Mouse (Mus musculus): ENCODE results near the gene Uggt2. TPM values are rescaled to one million over a fixed set of nuclear protein-coding genes. Genes with fewer than 3 reads are reported as not detected.

Gene Uggt2
- 0.55 and 0.84 TPM in 2 replicates for polyA plus RNA-seq (2012; rRNA removed)

DNA sequence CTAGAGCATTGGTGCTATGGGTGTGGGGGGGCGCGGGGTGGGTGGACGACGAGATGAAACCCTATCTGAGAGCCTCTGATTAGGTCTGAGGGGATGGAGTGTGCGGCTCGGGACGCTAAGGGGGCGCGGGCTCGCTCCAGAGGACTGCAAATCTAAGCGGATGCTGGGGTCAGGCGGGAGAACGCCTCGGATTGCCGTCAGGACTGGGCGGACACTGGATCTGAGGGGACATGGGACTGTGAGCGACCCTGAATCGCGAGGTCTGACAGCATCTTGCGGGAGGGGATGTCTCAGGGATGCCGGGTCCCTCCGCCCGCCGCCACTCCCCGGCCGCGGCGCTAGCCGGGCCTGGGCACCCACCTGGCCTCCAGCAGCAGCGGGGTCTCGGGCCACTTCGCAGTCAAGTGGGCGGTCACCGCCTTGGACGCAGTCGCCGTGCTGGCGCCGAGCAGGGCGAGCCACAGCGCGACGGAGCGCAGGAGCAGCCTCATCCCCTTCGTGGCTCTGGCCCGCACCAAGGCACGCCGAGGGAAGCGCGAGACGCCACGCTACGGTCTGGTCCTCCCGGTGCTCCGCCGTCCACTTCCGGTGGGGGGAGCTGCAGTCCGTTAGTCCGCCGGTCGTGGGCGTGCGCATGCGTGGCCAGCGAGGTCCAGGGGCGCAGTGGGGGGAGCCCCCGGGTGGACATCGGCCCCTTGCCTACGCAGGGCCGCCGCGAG, at the start of gene Uggt2:
TSS of gene Uggt2 (minus strand) at position 580 of the 719 bp plus-strand sequence.
- TF ChIP-seq CTCF (IDR thresholded peaks at IDR 0.05; ENCODE audit: borderline replicate concordance, control insufficient read depth, extremely low read depth, insufficient read depth, low read length, poor library complexity): no peak
- Histone ChIP-seq H3K36me3 (ENCODE audit: control insufficient read depth, insufficient read depth, low read length) (no peaks in the 10 kb centered on the region), H3K4me1 (replicated peaks; ENCODE audit: control insufficient read depth, insufficient read depth, low read length) (no peaks in the 10 kb centered on the region), H3K4me3 (ENCODE audit: control insufficient read depth, insufficient read depth, low read length) (peak within 1 kb of the TSS; percentile 17), H3K27ac (ENCODE audit: control insufficient read depth, insufficient read depth, low read length) (no peak within 1 kb of the TSS), H3K27me3 (ENCODE audit: control insufficient read depth, insufficient read depth, low read length) (peaks cover 6% of the 10 kb centered on the region; the same call in 1 of the 2 replicates)
- 5% methylated on average over 72 of the region's 72 CpGs for WGBS
- DNase-seq: peak; percentile 2

GRCm38 (mm10) chr14:119139381-119139950, 40.2 kb upstream of the Uggt2 start:
- H3K36me3 ChIP-seq (ENCODE audit: control insufficient read depth, insufficient read depth, low read length): no peaks in the 10 kb centered on the region
- no peaks in the 10 kb centered on the region for H3K4me1 ChIP-seq (replicated peaks; ENCODE audit: control insufficient read depth, insufficient read depth, low read length)
- H3K27me3 ChIP-seq (ENCODE audit: control insufficient read depth, insufficient read depth, low read length): peaks cover 9% of the 10 kb centered on the region
- 62% methylated on average over 9 of the region's 9 CpGs for WGBS
- TF ChIP-seq CTCF (IDR thresholded peaks at IDR 0.05; ENCODE audit: borderline replicate concordance, control insufficient read depth, extremely low read depth, insufficient read depth, low read length, poor library complexity) (no peak), POLR2A (IDR thresholded peaks at IDR 0.05; ENCODE audit: control insufficient read depth, extremely low read depth, insufficient read depth, low read length, poor library complexity) (no peak)
- no peak for DNase-seq
- H3K4me3 ChIP-seq (ENCODE audit: control insufficient read depth, insufficient read depth, low read length): no peak overlapping the region
- H3K27ac ChIP-seq (ENCODE audit: control insufficient read depth, insufficient read depth, low read length): no peak overlapping the region

DNA sequence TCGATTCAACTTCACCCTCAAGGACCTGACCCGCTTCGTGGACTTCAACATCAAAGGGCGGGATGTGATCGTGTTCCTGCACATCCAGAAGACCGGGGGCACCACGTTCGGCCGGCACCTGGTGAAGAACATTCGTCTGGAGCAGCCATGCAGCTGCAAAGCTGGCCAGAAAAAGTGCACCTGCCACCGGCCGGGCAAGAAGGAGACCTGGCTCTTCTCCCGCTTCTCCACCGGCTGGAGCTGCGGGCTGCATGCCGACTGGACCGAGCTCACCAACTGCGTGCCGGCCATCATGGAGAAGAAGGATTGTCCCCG, 39.5 kb upstream of the Uggt2 start:
- no peak overlapping the region for H3K27ac ChIP-seq (ENCODE audit: control insufficient read depth, insufficient read depth, low read length)
- H3K4me1 ChIP-seq (replicated peaks; ENCODE audit: control insufficient read depth, insufficient read depth, low read length): no peaks in the 10 kb centered on the region
- no peaks in the 10 kb centered on the region for H3K36me3 ChIP-seq (ENCODE audit: control insufficient read depth, insufficient read depth, low read length)
- 6% methylated on average over 20 of the region's 20 CpGs for WGBS
- H3K4me3 ChIP-seq (ENCODE audit: control insufficient read depth, insufficient read depth, low read length): no peak overlapping the region
- peaks cover 9% of the 10 kb centered on the region for H3K27me3 ChIP-seq (ENCODE audit: control insufficient read depth, insufficient read depth, low read length)
- no peak for TF ChIP-seq CTCF (IDR thresholded peaks at IDR 0.05; ENCODE audit: borderline replicate concordance, control insufficient read depth, extremely low read depth, insufficient read depth, low read length, poor library complexity)
- TF ChIP-seq POLR2A (IDR thresholded peaks at IDR 0.05; ENCODE audit: control insufficient read depth, extremely low read depth, insufficient read depth, low read length, poor library complexity): no peak
- DNase-seq: no peak

GRCm38 (mm10) chr14:119137906-119138785, 38.9 kb upstream of the Uggt2 start, which contains the start of gene Hs6st3:
Hs6st3 (plus strand) TSS chr14:119138341.
- no peak within 1 kb of the TSS for H3K27ac ChIP-seq (ENCODE audit: control insufficient read depth, insufficient read depth, low read length)
- H3K4me1 ChIP-seq (replicated peaks; ENCODE audit: control insufficient read depth, insufficient read depth, low read length): no peaks in the 10 kb centered on the region
- DNase-seq: no peak
- no peaks in the 10 kb centered on the region for H3K36me3 ChIP-seq (ENCODE audit: control insufficient read depth, insufficient read depth, low read length)
- H3K4me3 ChIP-seq (ENCODE audit: control insufficient read depth, insufficient read depth, low read length): 0 out of 2 replicates have a peak within 1 kb of the TSS, but pooled peaks have one; percentile 5
- 3% methylated on average over 95 of the region's 100 CpGs for WGBS
- no peak for TF ChIP-seq POLR2A (IDR thresholded peaks at IDR 0.05; ENCODE audit: control insufficient read depth, extremely low read depth, insufficient read depth, low read length, poor library complexity)
- TF ChIP-seq CTCF (IDR thresholded peaks at IDR 0.05; ENCODE audit: borderline replicate concordance, control insufficient read depth, extremely low read depth, insufficient read depth, low read length, poor library complexity): no peak
- H3K27me3 ChIP-seq (ENCODE audit: control insufficient read depth, insufficient read depth, low read length): peaks cover 9% of the 10 kb centered on the region

- DNase-seq: no peak
- Histone ChIP-seq H3K27me3 (ENCODE audit: control insufficient read depth, insufficient read depth, low read length) (peaks cover 9% of the 10 kb centered on the region), H3K4me3 (ENCODE audit: control insufficient read depth, insufficient read depth, low read length) (0 out of 2 replicates have a peak overlapping the region, but pooled peaks have one; percentile 5), H3K4me1 (replicated peaks; ENCODE audit: control insufficient read depth, insufficient read depth, low read length) (no peaks in the 10 kb centered on the region), H3K36me3 (ENCODE audit: control insufficient read depth, insufficient read depth, low read length) (no peaks in the 10 kb centered on the region), H3K27ac (ENCODE audit: control insufficient read depth, insufficient read depth, low read length) (no peak overlapping the region)
- TF ChIP-seq POLR2A (IDR thresholded peaks at IDR 0.05; ENCODE audit: control insufficient read depth, extremely low read depth, insufficient read depth, low read length, poor library complexity): no peak
- no peak for TF ChIP-seq CTCF (IDR thresholded peaks at IDR 0.05; ENCODE audit: borderline replicate concordance, control insufficient read depth, extremely low read depth, insufficient read depth, low read length, poor library complexity)
- WGBS: 2% methylated on average over 38 of the region's 38 CpGs
These were observed 38.3 kb upstream of the Uggt2 start for GRCm38 (mm10) chr14:119137512-119137905.

DNA sequence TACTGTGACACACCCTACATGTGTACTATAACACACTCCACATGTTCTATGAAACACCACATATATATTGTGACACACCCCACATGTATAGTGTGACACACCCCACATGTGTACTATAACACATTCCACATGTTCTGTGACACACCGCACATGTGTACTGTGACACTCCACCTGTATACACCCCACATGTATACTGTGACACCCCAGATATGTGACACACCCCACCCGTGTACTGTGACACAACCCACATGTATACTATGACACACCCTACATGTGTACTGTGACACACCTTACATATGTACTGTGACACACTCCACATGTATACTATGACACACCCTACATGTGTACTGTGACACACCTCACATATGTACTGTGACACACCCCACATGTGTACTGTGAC, 28.1 kb upstream of the Uggt2 start:
- WGBS: 97% methylated on average over 2 of the region's 2 CpGs
- TF ChIP-seq POLR2A (IDR thresholded peaks at IDR 0.05; ENCODE audit: control insufficient read depth, extremely low read depth, insufficient read depth, low read length, poor library complexity) (no peak), CTCF (IDR thresholded peaks at IDR 0.05; ENCODE audit: borderline replicate concordance, control insufficient read depth, extremely low read depth, insufficient read depth, low read length, poor library complexity) (no peak)
- Histone ChIP-seq H3K27me3 (ENCODE audit: control insufficient read depth, insufficient read depth, low read length) (no peaks in the 10 kb centered on the region), H3K27ac (ENCODE audit: control insufficient read depth, insufficient read depth, low read length) (no peak overlapping the region), H3K36me3 (ENCODE audit: control insufficient read depth, insufficient read depth, low read length) (no peaks in the 10 kb centered on the region), H3K4me3 (ENCODE audit: control insufficient read depth, insufficient read depth, low read length) (no peak overlapping the region), H3K4me1 (replicated peaks; ENCODE audit: control insufficient read depth, insufficient read depth, low read length) (no peaks in the 10 kb centered on the region)
- no peak for DNase-seq

Data from thymus, adult 2 months (tissue).